12 mouse cellular contexts compared by ENCODE assay signal in the genomic region with DNA sequence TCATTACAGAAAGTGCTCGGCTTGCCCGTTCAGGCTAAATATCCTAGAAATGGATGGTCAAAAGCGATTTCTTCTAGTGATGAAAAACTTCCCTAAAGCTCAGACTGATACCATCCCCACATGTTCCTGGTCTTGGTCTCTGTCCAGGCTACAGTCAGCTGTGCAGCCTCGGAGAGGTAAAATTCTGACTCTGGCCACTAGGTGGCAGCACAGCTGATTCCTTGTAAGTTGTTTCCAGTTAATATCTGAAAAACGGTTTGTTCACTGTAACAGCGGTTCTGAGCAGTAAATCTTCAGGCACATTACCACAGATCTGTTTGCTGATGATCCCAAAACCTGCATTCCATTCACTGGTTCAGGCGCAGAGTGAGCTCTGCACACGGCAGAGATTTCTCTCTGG. TPM values are rescaled to one million over a fixed set of nuclear protein-coding genes. Genes with fewer than 3 reads are reported as not detected.
DNase-seq lines count a peak whose midpoint lies in the region; ATAC-seq and TF ChIP-seq lines count a peak whose summit lies in the region.
"Not testable (repeated sequence)": the region's sequence is repeated elsewhere in the genome, so short reads cannot be mapped to it uniquely, and the experiment has no call there.
"Had no signal": no experiment of that assay in that cellular context is flagged by ENCODE, and none has a peak within 500 bp of the region (broad histone marks: within the 10 kb centered on the region; RNA-seq: fewer than 3 reads in every experiment).

No protein-coding gene starts in this region.

- peak; percentile 45 to 47 for DNase-seq in B cell, adult 2 months
- peak; percentile 36 for DNase-seq in adrenal gland, postnatal 14 days
- peak; percentile 7 for DNase-seq in embryo, embryonic 10.5 days (ENCODE audit: low spot score)
- peak; percentile 5 for DNase-seq in heart, adult 8-10 months (ENCODE audit: low spot score)
- not testable (repeated sequence) for DNase-seq in kidney, postnatal 0 days (ENCODE audit: low spot score)
- DNase-seq in left cerebral cortex, postnatal 25 days (ENCODE audit: low spot score in 2 of 2): peak; percentile 30 to 49
- DNase-seq in midbrain, embryonic 11.5 days (ENCODE audit: low spot score, missing footprints): peak; percentile 83
- DNase-seq in testis, postnatal 10 days (ENCODE audit: low spot score): peak; percentile 53

- not testable (repeated sequence) for H3K4me1 ChIP-seq in kidney, postnatal 0 days (replicated peaks; ENCODE audit: insufficient read depth, low read length); midbrain, embryonic 11.5 days (ENCODE audit: control insufficient read depth, insufficient read depth, low read length)

- not testable (repeated sequence) for H3K9ac ChIP-seq in kidney, postnatal 0 days (ENCODE audit: low read depth, low read length); midbrain, embryonic 11.5 days (ENCODE audit: low read length)

- TF ChIP-seq CTCF in kidney, postnatal 0 days (IDR thresholded peaks at IDR 0.05; ENCODE audit: low read depth): peak; percentile 40; the same call in 1 of the 2 replicates

- H3K4me2 ChIP-seq in kidney, postnatal 0 days (ENCODE audit: low read length); midbrain, embryonic 11.5 days: not testable (repeated sequence)

- not testable (repeated sequence) for H3K27ac ChIP-seq in kidney, postnatal 0 days; midbrain, embryonic 11.5 days (ENCODE audit: low read depth, low read length)

- H3K27me3 ChIP-seq in kidney, postnatal 0 days (ENCODE audit: insufficient read depth, low read length); midbrain, embryonic 11.5 days (ENCODE audit: control insufficient read depth, insufficient read depth, low read length): not testable (repeated sequence)

- H3K9me3 ChIP-seq in kidney, postnatal 0 days (replicated peaks; ENCODE audit: low read length); midbrain, embryonic 11.5 days (ENCODE audit: control insufficient read depth, low read length): not testable (repeated sequence)

- H3K4me3 ChIP-seq in kidney, postnatal 0 days (replicated peaks; ENCODE audit: low read depth, low read length); midbrain, embryonic 11.5 days (ENCODE audit: low read depth, low read length): not testable (repeated sequence)

- H3K36me3 ChIP-seq in kidney, postnatal 0 days (ENCODE audit: insufficient read depth, low read length); midbrain, embryonic 11.5 days (ENCODE audit: control insufficient read depth, insufficient read depth, low read length): not testable (repeated sequence)

- WGBS in kidney, postnatal 0 days: 31% methylated on average over 8 of the region's 8 CpGs
- WGBS in midbrain, embryonic 11.5 days: 37% methylated on average over 8 of the region's 8 CpGs

- intact Hi-C loops in left cerebral cortex, postnatal 25 days (cut with DNase I): not testable (repeated sequence)

- not testable (repeated sequence) for ATAC-seq in kidney, postnatal 0 days (replicated peaks; ENCODE audit: low FRiP score, low read depth); midbrain, embryonic 11.5 days (ENCODE audit: low FRiP score)

RNA-seq across cellular contexts. Expression of a gene that starts 38.9 kb away (rescaled TPM):
- total RNA-seq in adrenal gland, postnatal 14 days (2021): not detected in 2 replicates
- total RNA-seq in heart, adult 8-10 months (2022): under 1 TPM in 1 of 4 experiments, not detected in 3; 0.31 TPM
- not detected in 2 replicates for polyA plus RNA-seq in kidney, postnatal 0 days (2015; fragmentation: Nextera tagmentation; extraction: Ambion mirVana)
- total RNA-seq in left cerebral cortex, postnatal 25 days (2021): 1 to 10 TPM; 2.6 to 3.0 TPM
- polyA plus RNA-seq in midbrain, embryonic 11.5 days (2014; fragmentation: Nextera tagmentation; extraction: Ambion mirVana): not detected in 2 replicates
- polyA plus RNA-seq: embryonic facial prominence, embryonic 12.5 days; forebrain, embryonic 16.5 days; kidney, embryonic 15.5 days; midbrain, embryonic 13.5 days had no signal
